Mouse (Mus musculus) urinary bladder, postnatal 36 days (tissue): ENCODE measurements around the gene Samd15.

Source experiments
- DNase-seq, 2 experiments: peaks; one replicate each; pipeline ENCODE4 v3.0.0; 2022; ENCODE audit warnings: low spot score in 2 of 2, mixed read lengths in 1 of 2

The Samd15 gene

GRCm38 (mm10) chr12:87230379-87230895 is 30.9 kb downstream of the Samd15 start:
- DNase-seq, result no peak

- DNase-seq, result no peak
Measured at GRCm38 (mm10) chr12:87236882-87237483, 37.5 kb downstream of the Samd15 start.

GRCm38 (mm10) chr12:87238632-87239031 is 39.1 kb downstream of the Samd15 start, which contains the start of gene Noxred1:
Gene Noxred1, minus strand, starts transcription at chr12:87238732.
- DNase-seq, result no peak

GRCm38 (mm10) chr12:87250161-87250560 is 50.6 kb downstream of the Samd15 start:
- no peak for DNase-seq

GRCm38 (mm10) chr12:87253878-87254277 is 54.4 kb downstream of the Samd15 start:
- no peak for DNase-seq

- no peak for DNase-seq
Measured at GRCm38 (mm10) chr12:87256629-87257028, 57.1 kb downstream of the Samd15 start.

GRCm38 (mm10) chr12:87260562-87260961 is 61.0 kb downstream of the Samd15 start:
- no peak for DNase-seq
